Mouse (Mus musculus) B cell, adult 62 days (primary cell): Measurements from ENCODE around the gene Nhsl1. TPM values are rescaled to one million over a fixed set of nuclear protein-coding genes. Genes with fewer than 3 reads are reported as not detected.

Experiments used
- total RNA-seq: library from RNA; stranded (reverse); gene quantifications from 4 replicates; pipeline ENCODE4 v1.2.4, GENCODE M21; 2023

The Nhsl1 gene
- 0.72 to 1.3 TPM (median 0.87 TPM) in 4 replicates for total RNA-seq

GRCm38 (mm10) chr10:18318916-18319481, at the start of gene Nhsl1:
Gene Nhsl1, plus strand, starts transcription at chr10:18318985.

DNA sequence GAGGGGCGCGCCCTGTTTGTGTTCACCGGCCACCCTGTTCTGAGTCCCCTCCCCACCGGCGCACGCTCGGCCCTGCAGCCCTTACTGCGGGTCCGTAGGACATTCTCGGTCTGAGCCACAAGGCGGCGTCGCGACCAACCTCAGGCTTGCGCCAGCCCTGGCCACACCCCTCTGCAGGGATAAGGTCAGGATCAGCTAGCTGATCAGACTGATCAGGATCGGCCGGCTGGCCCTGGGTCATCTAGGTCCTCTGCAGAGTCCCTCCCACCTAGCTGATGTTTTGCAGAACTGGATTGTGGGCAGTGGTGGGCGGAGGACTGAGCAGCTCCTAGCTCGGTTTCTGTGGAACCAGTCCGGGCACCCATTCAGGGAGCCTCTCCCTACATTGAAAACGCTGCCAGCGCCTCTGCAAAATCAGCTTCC, 227.0 kb downstream of the Nhsl1 start, which contains the start of gene Hebp2:
Hebp2 (minus strand) TSS at position 264 of the 423 bp plus-strand sequence.

Other genes starting within 250 kb of the Nhsl1 start
- not detected in 4 replicates for gene Ect2l, start 108.1 kb upstream of the Nhsl1 start, total RNA-seq
- 16.1 to 21.7 TPM (median 18.4 TPM) in 4 replicates for gene Ccdc28a, start 84.0 kb upstream of the Nhsl1 start, total RNA-seq
- not detected in 4 replicates for gene Hebp2, start 227.1 kb downstream of the Nhsl1 start, total RNA-seq